Mouse (Mus musculus) erythroblast, adult 5-6 weeks (primary cell): ENCODE results near the gene Gm47283. TPM values are rescaled to one million over a fixed set of nuclear protein-coding genes. Genes with fewer than 3 reads are reported as not detected.
A peak's percentile ranks its signal among the peaks of the same experiment; 100 is the strongest.
"Not testable (repeated sequence)": the region's sequence is repeated elsewhere in the genome, so short reads cannot be mapped to it uniquely, and the experiment has no call there.

Source experiments
- ATAC-seq: replicated peaks from 2 replicates; pipeline ENCODE4 v1.8.0; 2016; ENCODE audit warnings: moderate number of reproducible peaks, mild to moderate bottlenecking, moderate TSS enrichment, inconsistent platforms; ENCODE audit not compliant: poor library complexity, low FRiP score, severe bottlenecking
- total RNA-seq, 2 experiments: library from RNA; stranded (forward) in 1 of 2; stranded (reverse) in 1 of 2; fragments of 150-400 nt in 1 of 2; fragments of 200-764, 138-1000 nt in 1 of 2; gene quantifications; 2 replicates each; pipeline versions ENCODE4 v1.2.3 to v1.2.4; 2015 to 2017; ENCODE audit warnings: low replicate concordance in 2 of 2

Gene Gm47283
- total RNA-seq (2015; ENCODE audit: low replicate concordance): not detected in 2 replicates
- not detected in 2 replicates for total RNA-seq (2017; ENCODE audit: low replicate concordance)

DNA sequence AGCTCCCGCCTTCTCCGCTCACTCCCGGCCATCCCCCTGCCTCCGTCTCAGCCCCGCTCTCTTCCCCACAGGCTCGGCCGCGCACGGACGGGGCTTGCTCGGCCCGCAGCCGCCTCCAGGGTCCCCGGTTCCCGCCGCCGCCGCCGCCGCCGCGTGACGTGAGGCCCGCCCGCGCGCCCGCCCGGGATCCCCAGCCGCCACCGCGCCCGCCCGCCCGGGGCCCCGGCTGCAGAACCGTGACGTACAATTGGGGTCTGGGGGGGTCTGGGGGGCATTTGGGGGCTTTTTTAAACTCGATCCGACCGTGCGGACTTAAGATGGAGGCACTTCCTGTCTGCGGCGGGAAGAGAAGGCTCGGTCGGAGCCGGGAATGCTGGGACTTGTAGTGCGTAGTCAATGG is at the start of gene Gm47283:
Gm47283 (plus strand) TSS at position 301 of the 400 bp plus-strand sequence.
- not testable (repeated sequence) for ATAC-seq

DNA sequence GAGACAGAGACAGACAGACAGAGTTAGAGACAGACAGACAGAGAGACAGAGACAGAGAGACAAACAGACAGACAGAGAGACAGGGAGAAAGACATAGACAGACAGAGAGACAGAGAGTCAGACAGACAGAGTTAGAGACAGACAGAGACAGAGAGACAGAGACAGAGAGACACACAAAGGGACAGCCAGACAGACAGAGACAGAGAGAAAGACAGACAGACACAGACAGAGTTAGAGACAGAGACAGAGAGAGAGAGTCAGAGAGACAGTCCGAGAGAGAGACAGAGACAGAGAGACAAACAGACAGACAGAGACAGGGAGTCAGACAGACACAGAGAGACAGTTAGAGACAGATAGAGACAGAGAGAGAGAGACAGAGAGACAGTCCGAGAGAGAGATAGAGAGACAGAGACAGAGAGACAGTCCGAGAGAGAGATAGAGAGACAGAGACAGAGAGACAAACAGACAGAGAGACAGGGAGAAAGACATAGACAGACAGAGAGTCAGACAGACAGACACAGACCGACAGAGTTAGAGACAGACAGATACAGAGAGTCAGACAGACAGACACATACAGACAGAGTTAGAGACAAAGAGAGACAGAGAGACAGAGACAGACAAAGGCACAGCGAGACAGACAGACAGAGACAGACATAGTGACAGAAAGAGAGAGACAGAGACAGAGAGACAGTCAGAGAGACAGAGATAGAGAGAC is 49.2 kb upstream of the Gm47283 start:
- ATAC-seq: not testable (repeated sequence)

DNA sequence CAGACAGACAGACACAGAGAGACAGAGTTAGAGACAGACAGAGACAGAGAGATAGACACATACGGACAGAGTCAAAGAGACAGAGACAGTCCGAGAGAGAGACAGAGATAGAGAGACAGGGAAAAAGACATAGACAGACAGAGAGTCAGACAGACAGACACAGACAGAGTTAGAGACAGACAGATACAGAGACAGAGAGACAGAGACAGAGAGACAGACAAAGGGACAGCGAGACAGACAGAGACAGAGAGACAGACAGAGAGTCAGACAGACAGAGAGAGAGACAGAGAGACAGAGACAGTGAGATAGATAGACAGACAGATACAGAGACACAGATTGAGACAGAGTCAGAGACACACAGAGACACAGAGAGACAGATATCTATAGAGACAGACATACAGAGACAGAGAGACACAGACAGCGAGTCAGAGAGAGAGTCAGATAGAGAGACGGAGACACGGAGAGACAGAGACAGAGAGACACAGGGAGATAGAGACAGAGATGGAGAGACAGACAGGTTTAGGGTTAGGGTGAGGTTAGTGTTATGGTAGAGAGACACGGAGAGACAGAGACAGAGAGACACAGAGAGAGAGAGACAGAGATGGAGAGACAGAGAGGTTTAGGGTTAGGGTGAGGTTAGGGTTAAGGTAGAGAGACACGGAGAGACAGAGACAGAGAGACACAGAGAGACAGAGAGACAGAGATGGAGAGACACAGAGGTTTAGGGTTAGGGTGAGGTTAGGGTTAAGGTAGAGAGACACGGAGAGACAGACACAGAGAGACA is 48.1 kb upstream of the Gm47283 start:
- not testable (repeated sequence) for ATAC-seq

- 0 out of 2 replicates have a peak, but pooled peaks have one; percentile 5 for ATAC-seq
These were observed 46.7 kb upstream of the Gm47283 start for GRCm38 (mm10) chrY:90737606-90738430.

GRCm38 (mm10) chrY:90738431-90738680 is 46.2 kb upstream of the Gm47283 start:
- no peak for ATAC-seq

GRCm38 (mm10) chrY:90738841-90739530 is 45.6 kb upstream of the Gm47283 start:
- peak; percentile 12; the same call in 1 of the 2 replicates for ATAC-seq

DNA sequence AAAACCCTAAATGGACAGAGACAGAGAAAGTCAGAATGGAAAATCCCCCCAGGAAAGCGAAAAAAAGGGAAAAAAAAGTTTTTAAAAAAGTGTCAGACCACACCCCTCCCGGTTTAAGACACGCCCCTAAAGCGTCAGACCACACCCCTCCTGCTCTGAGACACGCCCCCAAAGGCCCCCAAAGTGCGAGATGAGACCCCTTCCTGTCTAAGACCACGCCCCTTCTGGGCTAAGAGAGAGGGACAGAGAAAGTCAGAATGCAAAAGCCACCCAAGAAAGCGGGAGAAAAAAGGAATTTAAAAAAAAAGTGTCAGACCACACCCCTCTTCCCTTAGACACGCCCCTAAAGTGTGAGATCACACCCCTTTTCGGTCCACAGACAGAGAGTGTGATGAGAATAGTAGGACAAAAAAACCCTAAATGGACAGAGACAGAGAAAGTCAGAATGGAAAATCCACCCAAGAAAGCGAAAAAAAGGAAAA is 45.0 kb upstream of the Gm47283 start:
- ATAC-seq: peak; percentile 32

- peak; percentile 52 for ATAC-seq
These were observed 44.5 kb upstream of the Gm47283 start for GRCm38 (mm10) chrY:90740013-90740561.

DNA sequence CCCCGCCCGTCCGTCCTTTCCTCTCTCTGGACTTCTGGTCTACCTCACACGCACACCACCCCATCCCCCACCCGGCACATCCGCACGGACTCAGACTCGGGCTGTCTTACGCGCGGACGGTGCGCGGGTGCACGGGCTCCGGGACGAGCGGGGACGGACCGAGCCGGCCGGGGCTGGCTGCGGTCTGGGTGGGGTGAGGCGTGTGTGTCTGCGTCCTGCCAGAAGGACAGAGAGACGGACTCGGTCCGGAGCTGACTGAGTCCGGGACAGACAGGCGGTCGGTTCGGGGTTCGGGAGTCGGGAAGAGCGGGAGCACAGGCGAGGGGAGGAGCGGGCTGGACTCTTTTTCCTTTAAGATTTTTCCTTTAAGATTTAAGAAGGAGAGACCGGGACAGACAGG is 43.5 kb upstream of the Gm47283 start:
- ATAC-seq: not testable (repeated sequence)

GRCm38 (mm10) chrY:90741452-90742260 is 42.9 kb upstream of the Gm47283 start:
- not testable (repeated sequence) for ATAC-seq

DNA sequence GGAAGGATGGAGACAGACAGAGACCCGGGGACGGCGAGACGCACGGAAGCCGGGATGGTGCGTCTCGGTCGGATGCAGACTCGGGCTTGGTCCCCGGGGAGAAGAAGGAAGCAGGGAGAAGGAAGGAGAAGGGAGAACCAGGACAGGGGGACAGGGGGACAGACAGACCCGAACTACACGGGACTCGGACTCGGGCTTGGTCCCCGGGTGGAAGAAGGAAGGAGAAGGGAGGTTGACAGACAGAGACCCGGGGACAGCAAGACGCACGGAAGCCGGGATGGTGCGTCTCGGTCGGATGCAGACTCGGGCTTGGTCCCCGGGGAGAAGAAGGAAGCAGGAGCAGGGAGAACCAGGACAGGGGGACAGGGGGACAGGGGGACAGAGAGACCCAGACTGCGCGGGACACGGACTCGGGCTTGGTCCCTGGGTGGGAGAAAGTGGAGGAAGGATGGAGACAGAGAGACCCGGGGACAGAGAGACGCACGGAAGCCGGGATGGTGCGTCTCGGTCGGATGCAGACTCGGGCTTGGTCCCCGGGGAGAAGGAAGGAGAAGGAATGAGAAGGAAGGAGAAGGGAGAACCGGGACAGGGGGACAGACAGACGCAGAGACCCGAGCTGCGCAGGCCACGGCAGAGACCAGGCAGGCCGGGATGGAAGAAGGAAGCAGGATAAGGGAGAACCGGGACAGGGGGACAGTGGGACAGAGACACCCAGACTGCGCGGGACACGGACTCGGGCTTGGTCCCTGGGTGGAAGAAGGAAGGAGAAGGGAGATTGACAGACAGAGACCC is 42.1 kb upstream of the Gm47283 start:
- not testable (repeated sequence) for ATAC-seq

DNA sequence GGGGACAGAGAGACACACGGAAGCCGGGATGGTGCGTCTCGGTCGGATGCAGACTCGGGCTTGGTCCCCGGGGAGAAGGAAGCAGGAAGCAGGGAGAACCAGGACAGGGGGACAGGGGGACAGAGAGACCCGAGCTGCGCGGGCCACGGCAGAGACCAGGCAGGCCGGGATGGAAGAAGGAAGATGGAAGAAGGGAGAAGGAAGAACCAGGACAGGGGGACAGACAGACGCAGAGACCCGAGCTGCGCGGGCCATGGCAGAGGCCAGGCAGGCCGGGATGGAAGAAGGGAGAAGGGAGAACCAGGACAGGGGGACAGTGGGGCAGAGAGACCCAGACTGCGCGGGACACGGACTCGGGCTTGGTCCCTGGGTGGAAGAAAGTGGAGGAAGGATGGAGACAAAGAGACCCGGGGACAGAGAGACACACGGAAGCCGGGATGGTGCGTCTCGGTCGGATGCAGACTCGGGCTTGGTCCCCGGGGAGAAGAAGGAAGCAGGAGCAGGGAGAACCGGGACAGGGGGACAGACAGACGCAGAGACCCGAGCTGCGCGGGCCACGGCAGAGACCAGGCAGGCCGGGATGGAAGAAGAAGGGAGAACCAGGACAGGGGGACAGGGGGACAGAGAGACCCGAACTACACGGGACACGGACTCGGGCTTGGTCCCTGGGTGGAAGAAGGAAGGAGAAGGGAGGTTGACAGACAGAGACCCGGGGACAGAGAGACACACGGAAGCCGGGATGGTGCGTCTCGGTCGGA is 41.3 kb upstream of the Gm47283 start:
- not testable (repeated sequence) for ATAC-seq

DNA sequence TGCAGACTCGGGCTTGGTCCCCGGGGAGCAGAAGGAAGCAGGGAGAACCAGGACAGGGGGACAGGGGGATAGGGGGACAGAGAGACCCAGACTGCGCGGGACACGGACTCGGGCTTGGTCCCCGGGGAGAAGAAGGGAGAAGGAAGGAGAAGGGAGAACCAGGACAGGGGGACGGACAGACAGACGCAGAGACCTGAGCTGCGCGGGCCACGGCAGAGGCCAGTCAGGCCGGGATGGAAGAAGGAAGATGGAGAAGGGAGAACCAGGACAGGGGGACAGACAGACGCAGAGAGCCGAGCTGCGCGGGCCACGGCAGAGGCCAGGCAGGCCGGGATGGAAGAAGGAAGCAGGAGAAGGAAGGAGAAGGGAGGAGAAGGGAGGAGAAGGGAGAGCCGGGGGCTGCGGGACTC is 40.7 kb upstream of the Gm47283 start:
- ATAC-seq: no peak

GRCm38 (mm10) chrY:90744381-90744981 is 40.1 kb upstream of the Gm47283 start:
- ATAC-seq: peak; percentile 89

DNA sequence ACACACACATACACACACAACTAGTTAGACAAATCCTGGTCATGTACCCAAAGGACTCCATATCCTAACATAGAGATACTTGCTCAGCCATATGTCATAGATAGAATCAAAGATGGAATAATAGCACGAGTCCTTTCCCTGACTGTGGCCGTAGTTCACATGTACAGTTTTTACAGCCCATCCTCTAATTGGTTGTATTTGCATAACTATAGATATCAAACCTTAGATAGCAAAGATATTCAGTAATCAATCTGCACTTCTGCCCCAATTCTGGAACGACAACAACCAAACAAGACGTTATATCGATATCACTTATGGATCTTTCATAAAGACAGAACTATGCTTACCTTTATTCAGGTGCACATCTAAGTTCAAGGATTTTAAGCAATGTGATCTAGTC is 39.3 kb upstream of the Gm47283 start:
- not testable (repeated sequence) for ATAC-seq

DNA sequence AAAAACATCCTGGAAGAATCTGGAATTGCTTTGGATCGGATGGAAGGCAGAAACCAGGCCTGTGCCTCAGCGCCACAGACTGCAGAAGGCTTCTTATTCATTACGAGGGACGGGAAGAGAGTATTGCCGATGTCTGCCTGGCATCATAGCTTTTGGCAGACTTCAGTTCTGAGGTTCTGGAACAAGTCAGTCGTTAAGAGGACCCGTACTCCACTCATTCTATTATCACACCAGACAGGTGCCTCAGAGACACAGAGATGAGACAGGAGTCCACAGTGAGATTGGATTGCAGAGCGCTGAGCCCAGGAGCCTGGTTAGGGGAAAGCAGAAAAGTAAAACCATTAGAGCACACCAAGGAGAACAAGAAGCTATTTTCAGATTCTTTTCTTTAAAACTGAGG is 29.8 kb upstream of the Gm47283 start, which contains the start of gene Gm21860:
Gm21860 (minus strand) TSS at position 101 of the 400 bp plus-strand sequence.
- not testable (repeated sequence) for ATAC-seq
